Mouse (Mus musculus): ENCODE results near the gene Tmem59.

Gene Tmem59

GRCm38 (mm10) chr4:107178182-107178829 lies at the start of gene Tmem59:
Gene Tmem59, plus strand, starts transcription at chr4:107178399.
- DNase-seq: peak; percentile 96

DNA sequence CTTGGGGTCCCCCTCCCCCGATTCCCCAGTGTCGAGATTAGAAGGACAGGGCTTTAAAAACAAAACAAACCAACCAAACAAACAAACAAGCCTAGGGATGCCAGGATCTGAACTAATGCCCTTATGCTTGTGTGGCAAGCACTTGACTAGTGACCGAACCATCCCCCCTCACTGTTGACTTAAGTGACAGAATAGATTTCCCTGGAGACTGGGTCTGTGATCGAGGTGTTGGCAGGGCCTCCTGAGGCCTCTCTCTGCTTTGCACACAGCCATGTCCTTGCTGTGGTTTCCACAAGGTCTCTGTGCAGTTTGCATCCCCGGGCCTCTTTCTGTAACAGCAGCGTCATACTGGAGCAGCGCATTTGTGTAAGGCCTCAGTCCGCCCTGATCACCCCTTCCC lies 48.8 kb upstream of the Tmem59 start:
- DNase-seq: no peak

- DNase-seq: peak; percentile 65
Observed at GRCm38 (mm10) chr4:107130534-107130933, 47.7 kb upstream of the Tmem59 start.

DNA sequence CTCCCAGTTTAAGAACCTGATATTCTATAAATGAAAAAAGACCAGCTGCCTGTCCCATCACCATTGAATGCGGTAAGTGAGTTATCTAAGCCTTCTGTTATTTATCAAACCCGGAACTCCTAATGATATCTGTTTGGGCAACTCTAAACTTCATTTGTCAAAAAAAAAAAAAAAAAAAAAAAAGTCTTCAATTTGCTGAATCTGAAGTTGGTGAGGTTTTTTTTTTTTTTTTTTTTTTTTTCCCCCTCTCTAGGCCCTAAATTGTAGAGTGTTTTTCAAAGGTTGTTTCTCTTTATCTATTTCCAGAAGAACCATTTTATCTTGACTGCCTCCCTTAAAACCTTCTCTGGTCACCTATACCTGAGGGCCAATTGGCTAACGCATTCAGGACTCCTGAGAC lies 43.3 kb upstream of the Tmem59 start:
- DNase-seq: no peak

DNA sequence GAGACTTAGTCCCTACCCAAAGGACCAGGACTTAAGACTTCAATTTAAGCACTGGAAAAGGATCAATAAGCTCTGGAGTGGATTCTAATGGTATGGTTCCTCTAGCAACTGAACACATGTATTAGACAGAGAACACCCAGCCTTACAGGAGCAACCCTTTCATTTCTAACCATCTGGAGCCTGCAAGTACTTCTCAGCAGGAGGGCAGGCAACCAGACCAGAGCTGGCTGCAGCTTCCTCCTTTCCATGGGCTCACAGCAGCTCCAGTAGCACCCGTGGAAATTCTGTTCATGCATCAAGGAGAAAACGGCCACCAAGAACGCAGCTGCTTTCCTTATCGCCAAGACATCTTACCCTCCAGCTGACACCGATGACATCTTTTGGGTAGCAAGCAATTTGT lies 42.5 kb upstream of the Tmem59 start:
- no peak for DNase-seq

GRCm38 (mm10) chr4:107136531-107136930 lies 41.7 kb upstream of the Tmem59 start:
- DNase-seq: no peak

DNA sequence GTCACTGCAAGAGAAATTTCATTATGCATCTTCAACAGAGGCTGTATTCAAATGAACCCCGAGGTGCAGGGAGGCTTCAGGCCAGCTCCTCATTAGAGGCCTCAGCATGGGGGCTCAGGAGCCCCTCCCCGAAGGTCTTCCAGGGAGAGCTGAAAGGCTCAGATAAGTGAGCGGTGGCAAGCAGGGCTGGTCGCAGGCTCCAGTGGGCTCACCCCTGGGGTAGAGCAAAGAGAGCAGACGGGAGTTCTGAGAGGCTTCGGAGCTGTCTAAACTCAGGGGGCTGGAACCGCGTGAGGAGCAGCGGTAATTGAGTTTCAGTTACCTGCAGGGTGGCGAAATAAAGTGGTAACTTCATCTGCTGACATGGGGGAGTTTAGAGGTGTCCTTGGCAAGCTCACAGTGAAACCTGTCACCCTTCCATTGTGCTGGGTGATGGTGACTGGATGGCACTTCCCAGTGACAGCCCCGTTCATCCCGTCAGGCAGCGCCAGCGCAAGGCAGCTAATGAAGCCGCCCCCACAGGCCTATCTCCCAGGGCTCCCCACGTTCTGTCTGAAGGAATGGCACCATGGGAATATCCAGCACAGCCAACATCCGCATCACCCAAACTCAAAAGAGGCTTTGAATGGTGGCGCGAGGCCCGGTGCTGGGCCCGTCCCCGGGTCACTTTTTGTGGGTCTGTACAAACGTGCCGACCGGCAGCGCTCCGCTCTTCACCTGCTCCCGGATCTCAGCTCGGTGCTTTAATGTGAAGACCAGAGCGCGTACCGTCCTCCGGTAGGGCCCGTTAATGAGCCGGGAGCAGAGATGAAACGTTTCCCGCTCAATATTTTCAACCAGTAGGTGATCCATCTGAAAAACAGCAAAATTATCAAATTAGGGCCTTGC lies 39.0 kb upstream of the Tmem59 start:
- peak; percentile 49 for DNase-seq

DNA sequence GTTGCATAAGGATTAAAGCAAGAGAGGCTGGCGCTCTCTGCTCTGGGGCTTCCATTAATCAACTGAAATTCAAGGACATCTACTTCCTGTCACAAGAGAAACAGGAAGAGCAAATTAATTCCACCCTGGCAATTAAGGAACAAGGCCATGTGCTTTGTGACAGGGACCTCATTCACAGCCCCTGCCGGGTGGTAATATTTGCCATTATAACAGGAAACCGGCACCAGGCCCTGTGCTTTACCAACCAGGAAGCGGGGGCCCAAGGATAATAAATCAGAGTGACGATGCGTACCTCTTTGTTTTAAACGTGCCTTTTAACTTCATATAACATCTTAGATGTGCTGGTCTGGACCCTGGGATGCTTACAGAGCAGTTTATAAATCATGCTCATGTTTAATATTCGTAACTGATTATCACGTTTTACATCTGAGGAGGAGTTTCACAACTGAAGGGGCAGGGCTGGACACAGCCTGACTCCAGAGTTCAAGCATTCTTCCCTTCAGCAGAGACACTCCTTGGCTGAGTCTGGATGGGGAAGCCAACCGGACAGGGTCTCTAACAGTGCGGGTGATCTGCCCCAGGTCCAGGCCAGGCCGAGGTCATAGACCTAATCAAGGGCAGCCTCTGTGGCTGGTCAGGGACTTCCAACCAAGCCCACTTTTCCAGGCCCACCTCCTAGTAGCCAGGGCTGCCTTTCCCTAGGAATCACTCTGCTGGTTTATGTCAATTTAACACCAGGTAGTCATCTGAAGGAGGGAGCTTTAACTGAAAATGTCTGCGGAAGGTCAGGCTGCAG lies 38.2 kb upstream of the Tmem59 start:
- peak; percentile 69 for DNase-seq

GRCm38 (mm10) chr4:107143511-107143910 lies 34.7 kb upstream of the Tmem59 start:
- no peak for DNase-seq

DNA sequence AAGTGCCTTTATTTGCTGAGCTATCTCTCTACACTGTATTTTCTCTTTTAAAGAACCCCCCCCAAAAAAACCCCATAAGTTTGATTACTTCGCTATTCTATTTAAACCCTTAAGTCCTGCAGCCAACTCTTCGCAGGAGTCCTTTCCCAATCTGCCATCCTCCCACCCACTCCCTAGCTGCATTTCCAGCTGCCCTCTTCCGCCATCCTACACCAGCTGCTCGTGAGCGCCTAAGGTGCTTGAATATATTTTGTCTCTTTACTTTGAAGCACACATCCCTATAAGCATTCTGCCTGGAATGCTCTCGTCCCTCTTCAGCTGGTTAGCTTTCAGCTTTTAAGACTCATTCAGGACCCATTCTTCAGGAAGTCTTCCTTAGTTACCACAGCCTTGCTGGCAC lies 27.2 kb upstream of the Tmem59 start:
- no peak for DNase-seq

DNA sequence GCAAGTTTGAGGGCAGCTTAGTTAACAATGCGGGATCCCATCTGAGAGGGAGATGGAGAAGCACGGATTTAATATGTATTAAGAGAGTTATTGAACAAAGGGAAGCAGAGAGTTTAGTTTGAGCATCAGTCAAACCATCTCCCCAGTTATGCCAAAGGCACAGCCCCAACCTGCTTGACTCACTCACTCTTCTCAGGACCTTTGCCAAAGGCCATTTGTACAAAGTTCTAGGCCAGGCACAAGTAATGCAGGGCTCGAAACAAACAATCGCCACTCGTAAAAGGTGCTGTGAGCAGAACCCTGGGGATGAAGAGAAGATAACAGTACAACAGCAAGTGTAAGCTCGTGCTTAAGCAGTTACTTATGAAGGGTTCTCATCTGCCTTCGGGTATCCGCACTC lies 25.6 kb upstream of the Tmem59 start:
- DNase-seq: no peak

DNA sequence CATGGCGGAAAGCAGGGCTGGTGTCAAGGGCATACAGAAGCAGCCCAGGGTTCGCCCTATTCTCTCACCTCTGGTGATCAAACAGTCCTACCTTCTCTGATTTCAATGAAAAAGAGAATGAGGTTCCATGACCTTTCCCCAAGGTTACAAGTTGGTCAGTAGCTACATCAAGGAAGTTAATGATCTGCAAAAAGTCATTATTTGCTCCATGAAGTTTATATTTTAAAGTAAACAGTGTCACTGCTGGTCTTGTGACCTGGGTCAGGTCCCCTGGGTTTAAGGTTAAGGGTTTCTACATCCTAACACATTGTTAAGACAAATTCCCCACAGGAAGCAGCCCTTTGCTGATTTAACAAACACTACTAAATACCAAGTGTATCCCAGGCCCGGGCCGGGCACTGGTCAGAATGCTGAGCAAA lies 21.2 kb upstream of the Tmem59 start:
- DNase-seq: peak; percentile 19

DNA sequence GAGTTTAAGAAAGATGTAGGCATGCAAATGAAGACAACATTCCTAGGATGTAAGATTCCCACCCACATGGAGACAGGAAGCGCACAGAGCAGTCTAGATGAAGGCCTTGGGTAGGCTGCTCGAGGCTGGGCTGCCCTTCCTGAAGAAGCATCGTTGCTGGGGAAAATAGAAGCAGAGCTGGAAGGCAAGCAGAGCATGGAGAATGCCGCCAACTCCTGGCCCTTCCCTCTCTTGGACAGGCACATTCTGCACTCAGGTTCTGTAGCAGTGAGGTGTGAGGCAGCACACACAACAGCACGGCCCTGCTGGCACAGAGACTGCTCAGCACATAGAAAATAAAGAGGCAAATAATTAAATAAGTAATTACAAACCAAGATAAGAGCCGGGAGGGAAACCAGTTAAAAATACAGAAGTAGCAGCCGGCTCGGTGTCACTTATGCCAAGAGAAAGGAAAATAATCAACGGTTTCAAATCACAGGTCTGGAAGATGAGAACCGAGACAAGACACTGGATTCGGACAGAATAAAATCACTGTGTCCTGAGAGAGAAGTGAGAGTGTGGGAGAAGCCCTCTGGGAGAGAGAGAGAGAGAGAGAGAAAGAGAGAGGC lies 18.9 kb upstream of the Tmem59 start:
- no peak for DNase-seq

- no peak for DNase-seq
Observed at GRCm38 (mm10) chr4:107160181-107160580, 18.0 kb upstream of the Tmem59 start.

DNA sequence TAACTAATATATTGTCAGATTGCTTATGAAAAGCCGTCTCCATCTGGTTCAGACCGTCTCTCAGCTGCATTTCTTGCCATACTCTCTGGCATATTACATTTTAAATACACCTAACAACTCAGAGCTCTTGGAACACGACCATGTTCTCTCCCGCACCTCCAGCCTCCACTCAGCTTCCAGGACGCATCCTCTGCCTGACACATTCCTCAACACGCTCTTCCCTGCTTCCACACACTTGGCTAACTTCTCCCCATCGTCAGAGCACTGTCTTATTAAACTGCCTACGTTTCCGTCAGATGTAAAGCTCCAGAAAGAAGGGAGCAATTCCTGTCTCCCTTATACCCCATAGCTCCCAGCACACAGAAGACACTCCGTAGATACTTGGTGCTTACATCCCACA lies 14.9 kb upstream of the Tmem59 start:
- no peak for DNase-seq

GRCm38 (mm10) chr4:107163756-107164587 lies 14.2 kb upstream of the Tmem59 start:
- DNase-seq: peak; percentile 81

DNA sequence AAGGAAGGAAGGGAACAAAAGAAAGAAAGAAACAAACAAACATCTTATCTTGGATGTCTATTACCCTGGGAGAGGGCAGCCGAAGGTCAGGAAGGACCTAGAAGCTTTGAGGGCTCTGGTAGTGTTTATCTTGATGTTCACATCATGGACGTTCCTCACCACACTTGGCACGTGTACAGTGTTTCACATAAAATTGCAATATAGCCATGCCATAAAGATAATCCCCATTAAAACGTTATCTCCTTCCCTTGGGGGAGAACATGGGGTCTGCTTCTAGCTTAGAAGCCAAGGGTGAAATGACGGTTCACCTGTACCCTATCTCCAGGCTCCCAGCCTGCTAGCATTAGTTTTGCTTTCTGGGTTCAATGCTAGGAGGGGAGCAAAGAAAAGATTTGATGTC lies 11.5 kb upstream of the Tmem59 start:
- no peak for DNase-seq

DNA sequence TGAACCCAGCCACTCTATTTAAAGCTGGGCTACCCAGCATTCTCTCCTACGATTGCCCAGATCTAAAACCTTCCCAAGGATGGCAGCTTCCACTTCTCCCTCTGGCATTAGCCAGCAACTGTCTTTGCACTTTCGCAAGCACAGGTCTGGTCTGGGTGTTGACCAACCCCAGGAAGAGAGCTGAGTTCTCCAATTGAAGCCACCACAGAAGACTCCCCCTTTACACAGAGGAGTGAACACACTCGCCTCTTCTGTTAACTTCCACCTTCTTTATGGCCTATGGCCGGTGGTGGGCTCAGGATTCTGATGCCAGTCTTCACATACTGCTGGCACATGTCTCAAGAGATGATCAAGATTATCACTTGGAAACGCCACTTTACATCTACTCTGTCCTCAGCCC lies 10.4 kb upstream of the Tmem59 start:
- no peak for DNase-seq

DNA sequence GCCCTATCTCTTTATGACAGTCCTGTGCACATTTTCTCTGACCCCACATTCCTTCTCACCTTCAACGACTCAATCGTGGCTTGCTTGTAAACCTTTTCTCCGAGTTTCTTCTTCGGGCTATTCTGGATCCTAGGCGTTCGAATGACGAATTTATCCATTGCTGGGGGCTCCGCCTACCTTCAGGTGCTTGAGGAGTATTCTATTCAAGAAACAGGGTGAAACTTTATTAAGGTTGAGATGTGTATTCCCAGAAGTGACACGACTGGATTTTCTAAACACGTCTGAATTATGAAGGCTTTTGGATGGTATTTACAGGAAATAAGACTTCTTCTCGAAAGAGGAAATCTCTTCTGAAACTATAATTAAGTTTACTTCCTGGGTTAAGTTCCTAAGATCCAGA lies 693 bp upstream of the Tmem59 start:
- DNase-seq: no peak

DNA sequence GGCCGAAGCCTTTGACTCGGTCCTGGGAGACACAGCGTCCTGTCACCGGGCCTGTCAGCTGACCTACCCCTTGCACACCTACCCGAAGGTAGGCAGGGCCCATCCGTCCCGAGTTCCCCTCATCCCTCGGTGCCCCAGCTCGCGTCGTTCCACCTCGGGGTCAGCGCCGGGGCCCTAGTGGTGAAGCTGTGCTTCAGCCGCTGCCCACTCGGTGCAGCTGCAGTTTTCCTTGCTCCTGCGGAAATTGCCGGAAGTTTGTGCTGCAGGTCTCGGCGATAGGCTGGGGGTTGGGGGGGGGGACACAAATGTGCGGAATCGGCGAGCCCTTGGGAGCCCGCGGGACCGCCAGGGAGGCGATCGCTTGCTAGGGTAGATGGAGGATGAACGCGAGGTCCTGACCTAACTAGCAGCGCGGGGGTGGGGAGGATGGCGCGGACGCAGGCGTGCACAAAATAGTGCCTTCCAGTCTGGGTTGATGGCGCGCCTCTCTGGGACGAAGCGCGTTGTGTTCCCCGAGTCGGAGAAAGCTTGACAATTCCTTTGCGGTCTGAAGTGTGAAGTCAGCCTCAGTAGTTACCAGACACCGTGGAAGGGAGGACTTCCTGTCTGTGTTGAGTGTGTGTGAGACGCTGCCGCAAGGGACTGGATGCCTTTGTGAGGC lies 761 bp downstream of the Tmem59 start, which contains the start of gene Tceanc2:
Gene Tceanc2, minus strand, starts transcription at position 287 of the 661 bp plus-strand sequence.
- DNase-seq: peak; percentile 69

DNA sequence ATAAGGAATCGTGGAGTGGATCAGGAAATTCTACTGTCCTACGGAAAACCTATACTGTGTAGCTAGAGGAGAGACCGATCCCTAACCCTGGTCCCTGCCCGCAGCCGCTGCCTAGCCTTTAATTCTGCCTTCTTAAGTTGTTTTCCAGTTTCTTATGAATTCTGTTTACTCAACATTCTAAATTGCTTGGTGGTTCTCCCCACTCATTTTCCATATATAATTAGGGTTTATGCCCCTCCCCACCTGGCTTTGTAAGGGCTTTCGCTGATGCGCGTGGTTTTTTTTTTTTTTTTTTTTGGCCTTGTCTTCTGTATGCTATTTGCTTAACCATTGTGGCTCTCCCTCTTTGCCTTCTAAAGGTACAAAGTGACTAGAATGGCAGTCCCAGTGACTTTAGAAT lies 1.4 kb downstream of the Tmem59 start:
- peak; percentile 10 for DNase-seq

All from embryo, embryonic 11 days (tissue).